Mouse (Mus musculus) megakaryocyte progenitor cell, adult 5-6 weeks (primary cell): ENCODE measurements around the gene Nr2c1. TPM values are rescaled to one million over a fixed set of nuclear protein-coding genes. Genes with fewer than 3 reads are reported as not detected.
A peak's percentile ranks its signal among the peaks of the same experiment; 100 is the strongest.

Experiments used
- ATAC-seq: replicated peaks from 2 replicates; pipeline ENCODE4 v1.8.0; 2016; ENCODE audit warnings: mild to moderate bottlenecking, moderate TSS enrichment, inconsistent platforms; ENCODE audit not compliant: poor library complexity
- total RNA-seq, 2 experiments: library from RNA; stranded (forward) in 1 of 2; stranded (reverse) in 1 of 2; fragments of 157-497, 149-512 nt in 1 of 2; fragments of 200-1000 nt in 1 of 2; gene quantifications; 2 replicates each; pipeline versions ENCODE4 v1.2.3 to v1.2.4; 2015 to 2017

The Nr2c1 gene
- total RNA-seq (2015), result 10.9 and 11.2 TPM in 2 replicates
- total RNA-seq (2017), result 5.0 and 6.2 TPM in 2 replicates

DNA sequence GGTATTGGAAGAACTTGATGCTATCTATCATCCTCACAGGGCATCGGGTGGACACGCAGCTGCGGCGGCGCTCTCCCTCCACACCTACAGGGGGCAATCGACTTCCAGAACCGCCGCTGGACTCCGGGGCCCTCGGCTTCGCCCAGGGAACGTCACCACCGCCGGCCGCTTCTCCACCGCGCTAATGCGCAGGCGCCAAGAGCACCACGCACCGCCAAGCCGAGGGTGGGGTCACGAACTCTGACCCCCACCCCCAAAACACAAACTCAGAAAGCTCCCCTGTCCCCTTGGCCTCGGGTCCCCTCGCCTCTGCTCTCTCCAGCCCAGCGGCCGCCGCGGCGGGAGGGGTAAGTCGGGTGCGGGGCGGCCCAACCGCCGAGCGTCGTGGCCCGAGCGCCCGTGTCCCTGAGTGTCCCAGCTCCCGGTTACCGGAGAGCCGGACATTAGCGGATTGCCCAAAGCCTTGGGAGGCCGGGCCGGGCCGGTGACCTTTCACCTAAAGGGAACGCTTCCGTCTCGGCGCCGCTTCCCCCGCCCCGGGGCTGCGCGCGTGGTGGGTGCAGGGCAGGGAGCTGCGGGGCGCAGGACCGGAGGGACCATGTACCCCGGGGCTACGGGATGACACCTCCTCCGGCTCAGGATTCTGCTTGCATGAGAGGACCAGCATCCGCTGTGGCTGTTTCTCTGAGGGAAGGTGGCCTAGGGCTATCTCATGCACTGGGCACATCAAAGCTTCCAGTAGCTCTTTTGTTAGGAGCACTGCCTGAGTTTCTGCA, at the start of gene Nr2c1:
Gene Nr2c1, plus strand, starts transcription at position 268 of the 776 bp plus-strand sequence.
- peak; percentile 84 for ATAC-seq

DNA sequence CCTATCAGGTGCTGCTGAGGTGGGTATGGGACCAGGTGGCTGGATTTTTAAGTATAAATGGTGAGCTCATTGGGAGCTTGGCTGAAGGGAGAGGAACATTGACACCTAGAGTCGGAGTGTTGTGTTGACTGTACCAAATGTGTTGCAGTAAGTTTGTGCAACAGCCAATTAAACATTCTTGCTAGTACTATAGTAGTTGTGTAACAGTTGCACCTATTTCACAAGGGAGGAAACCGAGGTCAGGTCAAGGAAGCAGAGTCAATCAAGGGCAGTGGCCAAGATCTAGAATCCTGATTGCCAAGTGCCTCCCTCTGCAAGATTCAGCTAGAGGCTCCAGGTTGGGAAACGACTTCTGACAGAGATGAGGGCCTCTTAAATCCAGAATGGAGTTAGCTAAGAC, 49.7 kb upstream of the Nr2c1 start:
- ATAC-seq, result peak; percentile 88

- ATAC-seq, result no peak; the same call in 1 of the 2 replicates
These were observed 42.3 kb upstream of the Nr2c1 start for GRCm38 (mm10) chr10:94105498-94105897.

- ATAC-seq, result peak; percentile 91
These were observed 40.7 kb upstream of the Nr2c1 start for GRCm38 (mm10) chr10:94107168-94107567.

- ATAC-seq, result no peak
These were observed 40.2 kb upstream of the Nr2c1 start for GRCm38 (mm10) chr10:94107607-94108006.

DNA sequence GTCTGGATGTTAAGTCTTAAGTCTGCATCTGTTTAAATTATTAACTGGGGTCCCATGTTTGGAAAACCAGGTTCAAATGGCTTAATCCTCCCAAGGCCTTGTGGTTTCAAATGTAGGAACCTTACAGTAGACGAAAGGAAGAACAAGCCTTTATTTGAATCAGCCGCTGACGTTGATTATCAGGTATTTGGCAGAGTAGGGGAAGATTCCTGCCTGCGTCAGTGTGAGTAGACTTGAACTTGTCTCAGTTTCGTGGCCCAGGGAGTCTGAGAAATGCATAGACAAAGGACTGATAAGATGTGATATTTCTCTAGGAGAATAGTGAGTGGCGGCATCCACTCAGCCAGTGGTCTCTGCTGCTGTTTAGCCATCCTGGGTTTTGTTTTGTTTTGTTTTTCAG, 39.0 kb upstream of the Nr2c1 start:
- no peak for ATAC-seq

- no peak for ATAC-seq
These were observed 36.7 kb upstream of the Nr2c1 start for GRCm38 (mm10) chr10:94110834-94111754.

- ATAC-seq, result no peak
These were observed 35.6 kb upstream of the Nr2c1 start for GRCm38 (mm10) chr10:94112207-94112606.

GRCm38 (mm10) chr10:94115893-94116599, 31.8 kb upstream of the Nr2c1 start:
- peak; percentile 99 for ATAC-seq

- no peak for ATAC-seq
These were observed 31.0 kb upstream of the Nr2c1 start for GRCm38 (mm10) chr10:94116781-94117340.

DNA sequence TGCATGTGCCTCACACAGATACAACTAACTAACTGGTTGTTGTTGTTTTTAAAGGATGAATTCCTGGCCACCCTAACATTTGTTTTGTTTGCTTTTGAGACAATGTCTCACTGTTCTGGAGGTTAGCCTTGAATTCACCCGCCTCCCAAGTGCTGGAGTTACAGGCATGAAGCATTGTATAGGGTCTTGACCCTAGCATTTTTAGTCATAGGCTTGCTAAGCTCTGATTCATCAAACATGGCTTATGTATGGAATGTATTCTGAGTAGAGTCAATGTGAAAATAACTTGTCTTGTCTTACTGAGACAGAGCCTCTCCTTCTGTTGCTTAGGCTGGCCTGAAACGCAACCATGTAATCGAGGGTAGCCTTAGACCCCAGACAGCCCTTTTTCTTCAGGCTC, 29.9 kb upstream of the Nr2c1 start:
- no peak for ATAC-seq

- ATAC-seq, result no peak
These were observed 28.8 kb upstream of the Nr2c1 start for GRCm38 (mm10) chr10:94118993-94119392.

- no peak for ATAC-seq
These were observed 27.1 kb upstream of the Nr2c1 start for GRCm38 (mm10) chr10:94120676-94121075.

GRCm38 (mm10) chr10:94122595-94122994, 25.2 kb upstream of the Nr2c1 start:
- ATAC-seq, result peak; percentile 93

GRCm38 (mm10) chr10:94123581-94123980, 24.2 kb upstream of the Nr2c1 start:
- ATAC-seq, result no peak

DNA sequence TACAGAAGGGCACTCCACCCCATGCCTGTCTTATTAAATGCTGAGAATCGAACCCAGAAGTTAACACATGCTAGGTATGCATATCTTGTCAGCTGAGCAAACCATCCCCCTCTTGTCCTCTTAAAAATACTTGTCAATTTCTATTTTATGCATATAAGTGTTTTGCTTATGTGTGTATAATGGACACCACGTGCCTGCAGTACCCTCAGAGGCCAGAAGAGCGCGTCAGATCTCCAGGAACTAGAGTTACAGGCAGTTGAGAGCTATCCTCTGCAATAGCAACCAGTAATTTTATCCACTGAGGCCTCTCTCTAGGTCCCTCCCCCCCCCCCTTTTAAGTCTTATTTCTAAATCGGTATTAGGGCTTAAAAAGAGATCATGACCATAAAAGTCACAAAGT, 23.4 kb upstream of the Nr2c1 start:
- peak; percentile 47; the same call in 1 of the 2 replicates for ATAC-seq

GRCm38 (mm10) chr10:94129680-94130119, 18.1 kb upstream of the Nr2c1 start:
- no peak for ATAC-seq

GRCm38 (mm10) chr10:94133081-94133480, 14.7 kb upstream of the Nr2c1 start:
- ATAC-seq, result no peak

DNA sequence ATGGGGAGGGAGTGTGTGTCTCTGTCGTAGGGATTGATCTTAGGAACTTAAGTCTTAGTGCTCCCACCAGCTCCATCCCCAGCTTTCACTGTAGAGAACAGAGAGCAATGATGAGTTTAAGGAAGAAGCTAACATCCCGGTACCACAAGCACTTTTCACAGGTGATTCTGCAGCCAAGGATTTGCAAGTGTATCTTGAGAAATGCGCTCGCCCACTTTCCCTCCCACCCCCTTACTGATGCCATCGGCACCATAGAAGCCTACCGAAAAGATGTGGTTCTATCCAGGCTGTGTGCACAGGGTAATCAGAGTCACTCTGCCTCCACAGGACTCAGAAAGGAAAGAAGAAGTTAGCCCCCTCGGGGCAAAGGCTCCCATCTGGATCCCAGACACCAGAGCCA, 14.1 kb upstream of the Nr2c1 start:
- ATAC-seq, result no peak

DNA sequence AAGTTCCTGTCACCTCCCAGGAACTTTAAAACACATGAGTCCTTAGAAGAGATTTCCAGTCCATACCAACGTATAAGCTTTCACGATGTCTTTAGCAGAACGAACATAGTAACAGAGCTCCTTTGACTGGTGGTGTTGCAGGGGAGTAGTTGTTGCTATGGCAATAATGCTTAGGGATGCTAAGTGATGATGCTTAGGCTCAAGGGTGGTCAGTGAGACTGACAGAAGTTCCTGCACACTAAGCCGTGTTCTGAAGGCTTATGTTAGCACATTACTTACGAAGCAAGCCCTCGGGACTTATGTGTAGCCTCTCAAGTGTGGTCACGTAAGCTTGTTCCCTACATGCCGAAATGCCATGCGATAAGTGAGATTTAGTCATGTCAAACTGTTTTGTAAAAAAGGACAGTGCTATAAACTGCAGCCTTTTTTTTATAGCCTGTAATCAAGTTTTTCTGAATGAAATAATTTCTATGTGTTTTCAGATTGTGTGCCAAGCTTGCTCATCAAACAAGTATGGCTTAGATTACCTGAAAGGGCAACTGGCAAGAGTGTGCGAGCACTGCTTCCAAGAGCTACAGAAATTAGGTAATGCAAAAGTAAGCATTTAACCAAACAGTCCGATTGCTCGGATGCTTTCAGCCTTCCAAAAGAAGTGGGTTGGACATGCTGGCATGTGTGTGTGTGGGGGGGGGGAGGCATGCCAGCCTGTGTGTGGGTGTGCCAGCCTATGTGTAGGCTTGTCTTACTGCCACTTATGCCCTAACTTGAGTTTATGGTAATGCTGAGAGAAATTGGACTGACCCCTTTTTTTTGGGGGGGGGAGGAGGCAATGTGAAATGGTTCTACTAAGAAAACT, 13.1 kb upstream of the Nr2c1 start:
- no peak for ATAC-seq
